Mouse (Mus musculus): ENCODE data around the gene Kif28. TPM values are rescaled to one million over a fixed set of nuclear protein-coding genes. Genes with fewer than 3 reads are reported as not detected.

Kif28 gene
- polyA plus RNA-seq (2012; rRNA removed; ENCODE audit: low replicate concordance), result not detected in 2 replicates

GRCm38 (mm10) chr1:179745171-179745570 lies at the start of gene Kif28:
Gene Kif28 (minus strand): TSS chr1:179745271.

GRCm38 (mm10) chr1:179668013-179668805 lies 76.9 kb downstream of the Kif28 start, which contains the start of gene Sccpdh:
Gene Sccpdh (plus strand): TSS chr1:179668210.

Other genes with a start within 250 kb of the Kif28 start
- 0.58 and 0.78 TPM in 2 replicates for gene Smyd3, start 227.2 kb downstream of the Kif28 start, polyA plus RNA-seq (2012; rRNA removed; ENCODE audit: low replicate concordance)
- 1.3 and 2.8 TPM in 2 replicates for gene Tfb2m, start 199.0 kb downstream of the Kif28 start, polyA plus RNA-seq (2012; rRNA removed; ENCODE audit: low replicate concordance)
- 6.8 and 9.0 TPM in 2 replicates for gene Cnst, start 198.9 kb downstream of the Kif28 start, polyA plus RNA-seq (2012; rRNA removed; ENCODE audit: low replicate concordance)
- 6.7 and 8.1 TPM in 2 replicates for gene Sccpdh, start 77.1 kb downstream of the Kif28 start, polyA plus RNA-seq (2012; rRNA removed; ENCODE audit: low replicate concordance)
- gene Gm10518, start 58.1 kb upstream of the Kif28 start, polyA plus RNA-seq (2012; rRNA removed; ENCODE audit: low replicate concordance), result not detected in 2 replicates
- 1.4 and 3.2 TPM in 2 replicates for gene Ahctf1, start 58.4 kb upstream of the Kif28 start, polyA plus RNA-seq (2012; rRNA removed; ENCODE audit: low replicate concordance)
- 6.9 and 7.7 TPM in 2 replicates for gene Cdc42bpa, start 215.2 kb upstream of the Kif28 start, polyA plus RNA-seq (2012; rRNA removed; ENCODE audit: low replicate concordance)